Mouse (Mus musculus) thymus, adult 2 months (tissue): ENCODE data around the gene Gpr55.

Source experiments
- CTCF ChIP-seq: fragments of 200-500 bp; IDR thresholded peaks from 2 replicates; pipeline ENCODE4 v1.5.1; 2012; ENCODE audit warnings: mild to moderate bottlenecking, control low read depth, low read length, moderate library complexity, borderline replicate concordance; ENCODE audit not compliant: control insufficient read depth, poor library complexity, insufficient read depth; ENCODE audit errors: extremely low read depth
- POLR2A ChIP-seq: fragments of 200-500 bp; IDR thresholded peaks from 2 replicates; pipeline ENCODE4 v1.6.1; 2012; ENCODE audit warnings: mild to moderate bottlenecking, low read length, control low read depth, moderate library complexity; ENCODE audit not compliant: control insufficient read depth, poor library complexity, insufficient read depth; ENCODE audit errors: extremely low read depth

DNA sequence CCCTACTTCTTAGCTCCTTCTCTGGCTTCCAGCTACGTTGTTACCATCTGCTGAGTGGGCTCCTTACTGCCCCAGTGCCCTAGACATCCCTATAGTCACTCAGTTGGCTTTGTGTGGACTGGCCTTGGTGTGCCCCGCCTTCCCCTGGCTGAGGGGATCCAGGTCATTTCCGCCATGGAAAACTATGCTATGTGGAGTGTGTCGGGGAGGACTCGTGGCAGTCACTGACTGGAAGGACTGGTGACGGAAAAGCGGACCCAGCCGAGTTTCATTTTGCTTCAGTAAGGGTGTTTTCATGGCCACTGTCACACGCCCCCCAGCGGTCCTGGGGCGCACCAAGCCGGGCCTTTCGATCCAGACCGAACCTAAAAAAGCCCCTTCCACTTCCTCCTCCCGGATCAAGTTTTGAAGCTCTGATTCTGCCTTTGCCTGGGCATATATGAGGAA lies 65.4 kb downstream of the Gpr55 start:
- TF ChIP-seq CTCF (peak; percentile 37; the same call in 1 of the 2 replicates), POLR2A (no peak)
